Mouse (Mus musculus) kidney, adult 8-10 months (tissue): ENCODE measurements at regions not wholly inside any gene's neighbourhood (a gene's known extent, or its start where the extent isn't known, plus 50 kb on each side); places are given as distances from the start of the nearest gene placed in this dataset.

Experiments used
- DNase-seq, 2 experiments: peaks; one replicate each; pipeline ENCODE4 v3.0.0; 2022

GRCm38 (mm10) chr12:51501185-51501584 lies 92.0 kb upstream of the Coch start:
- DNase-seq: no peak

- DNase-seq: no peak
Measured at GRCm38 (mm10) chr12:51502724-51503123, 90.4 kb upstream of the Coch start.

GRCm38 (mm10) chr12:51503706-51504105 lies 89.4 kb upstream of the Coch start:
- DNase-seq: no peak

- DNase-seq: no peak
Measured at GRCm38 (mm10) chr12:51504581-51504980, 88.6 kb upstream of the Coch start.

- no peak for DNase-seq
Measured at GRCm38 (mm10) chr12:51510010-51510409, 83.1 kb upstream of the Coch start.

- no peak for DNase-seq
Measured at GRCm38 (mm10) chr12:51516726-51517125, 76.4 kb upstream of the Coch start.

GRCm38 (mm10) chr12:51521610-51522120 lies 71.5 kb upstream of the Coch start:
- no peak for DNase-seq

GRCm38 (mm10) chr12:51523866-51524265 lies 69.3 kb upstream of the Coch start:
- DNase-seq: peak; percentile 5 to 23

- DNase-seq: no peak
Measured at GRCm38 (mm10) chr12:51527854-51528253, 65.3 kb upstream of the Coch start.

- DNase-seq: no peak
Measured at GRCm38 (mm10) chr12:51534606-51535005, 58.5 kb upstream of the Coch start.

- no peak for DNase-seq
Measured at GRCm38 (mm10) chr12:51535056-51535640, 58.0 kb upstream of the Coch start.
